Mouse (Mus musculus): ENCODE measurements around the gene Gm32717. TPM values are rescaled to one million over a fixed set of nuclear protein-coding genes. Genes with fewer than 3 reads are reported as not detected.

Gene Gm32717
- polyA plus RNA-seq (2012; rRNA removed): 0.06 TPM in 1 of 2 replicates, not detected in the other

DNA sequence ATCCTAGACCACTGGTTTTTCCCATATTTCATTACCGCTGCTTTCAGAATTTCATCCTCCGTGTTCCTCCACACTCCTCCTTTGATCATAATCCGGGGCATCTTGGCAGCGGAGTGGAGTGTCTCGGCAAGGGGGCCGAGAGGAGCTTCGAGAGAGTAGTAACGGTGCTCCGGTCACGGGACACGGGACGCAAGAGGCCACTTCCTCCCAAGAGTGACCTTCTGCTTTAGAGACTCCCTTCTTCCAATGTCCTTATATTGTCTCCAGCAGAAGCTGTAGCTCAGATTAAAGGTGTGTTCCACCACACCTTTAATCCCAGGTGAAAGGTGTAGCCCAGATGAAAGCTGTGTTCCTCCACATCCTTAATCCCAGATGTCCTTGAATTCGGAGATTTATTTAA, at the start of gene Gm32717:
Gm32717 (minus strand) TSS at position 101 of the 400 bp plus-strand sequence.

GRCm38 (mm10) chr10:118258388-118258787, 17.8 kb upstream of the Gm32717 start, which contains the start of gene Gm32802:
TSS of gene Gm32802 (plus strand) at chr10:118258688.

DNA sequence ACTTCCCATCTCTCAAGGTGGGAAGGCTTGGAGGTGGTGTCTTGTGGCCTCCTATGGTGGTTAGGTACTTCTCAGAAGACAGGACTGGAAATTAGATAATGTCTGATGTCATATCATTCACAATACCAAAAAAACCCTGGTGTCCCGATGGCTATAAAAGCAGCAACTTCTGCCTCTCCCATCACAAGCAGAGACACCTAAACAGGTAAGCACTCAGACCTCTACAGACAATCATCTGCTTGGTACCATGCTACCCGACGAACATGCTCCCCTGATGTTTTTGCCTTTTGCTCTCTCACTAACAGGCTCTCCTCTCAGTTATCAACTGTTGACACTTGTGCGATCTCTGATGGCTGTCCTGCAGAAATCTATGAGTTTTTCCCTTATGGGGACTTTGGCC, 35.9 kb downstream of the Gm32717 start, which contains the start of gene Il22:
Il22 (plus strand) TSS at position 301 of the 400 bp plus-strand sequence.

Other genes with a start within 250 kb of the Gm32717 start
- gene Mdm1, start 99.0 kb downstream of the Gm32717 start, polyA plus RNA-seq (2012; rRNA removed): 63.5 and 96.5 TPM in 2 replicates
- 0.21 and 0.30 TPM in 2 replicates for gene Il22, start 35.8 kb downstream of the Gm32717 start, polyA plus RNA-seq (2012; rRNA removed)
- gene Gm32802, start 17.9 kb upstream of the Gm32717 start, polyA plus RNA-seq (2012; rRNA removed): 0.06 TPM in 1 of 2 replicates, not detected in the other
- gene Iltifb, start 54.3 kb upstream of the Gm32717 start, polyA plus RNA-seq (2012; rRNA removed): not detected in 2 replicates
- not detected in 2 replicates for gene Gm9040, start 86.2 kb upstream of the Gm32717 start, polyA plus RNA-seq (2012; rRNA removed)
- not detected in 2 replicates for gene Gm9044, start 91.6 kb upstream of the Gm32717 start, polyA plus RNA-seq (2012; rRNA removed)
- 0.06 TPM in 1 of 2 replicates, not detected in the other for gene Gm9045, start 97.1 kb upstream of the Gm32717 start, polyA plus RNA-seq (2012; rRNA removed)
- not detected in 2 replicates for gene Gm9046, start 102.5 kb upstream of the Gm32717 start, polyA plus RNA-seq (2012; rRNA removed)
- gene Gm9048, start 107.9 kb upstream of the Gm32717 start, polyA plus RNA-seq (2012; rRNA removed): not detected in 2 replicates
- gene Gm9049, start 113.3 kb upstream of the Gm32717 start, polyA plus RNA-seq (2012; rRNA removed): 0.06 TPM in 1 of 2 replicates, not detected in the other
- not detected in 2 replicates for gene Ifng, start 200.3 kb upstream of the Gm32717 start, polyA plus RNA-seq (2012; rRNA removed)

All from central nervous system, embryonic 11.5 days (tissue).